Mouse (Mus musculus) heart, embryonic 13.5 days (tissue): ENCODE results near the gene Arl8b. TPM values are rescaled to one million over a fixed set of nuclear protein-coding genes. Genes with fewer than 3 reads are reported as not detected.

Experiments
- ATAC-seq: fragments of 200-750 bp; cut with Nextera tagmentation; 2 replicates; pipeline ENCODE4 v1.8.0; 2017; ENCODE audit warnings: moderate TSS enrichment; ENCODE audit not compliant: insufficient number of reproducible peaks, low FRiP score, low TSS enrichment; ENCODE audit errors: extremely low read depth
- H3K27ac ChIP-seq: fragments of 300-500 bp; sonication (generic); replicated peaks from 2 replicates; pipeline ENCODE4 v1.5.1; 2015; ENCODE audit warnings: moderate library complexity, mild to moderate bottlenecking, inconsistent platforms
- H3K27me3 ChIP-seq: fragments of 300-500 bp; sonication (generic); replicated peaks from 2 replicates; pipeline ENCODE4 v1.6.1; 2015; ENCODE audit warnings: mild to moderate bottlenecking, inconsistent platforms
- H3K36me3 ChIP-seq: fragments of 300-500 bp; sonication (generic); 2 replicates; pipeline ENCODE4 v1.6.1; 2015; ENCODE audit warnings: mild to moderate bottlenecking, inconsistent platforms
- H3K4me1 ChIP-seq: fragments of 300-500 bp; sonication (generic); 2 replicates; pipeline ENCODE4 v1.6.1; 2015; ENCODE audit warnings: inconsistent platforms
- H3K4me2 ChIP-seq: fragments of 300-500 bp; sonication (generic); 2 replicates; pipeline ENCODE4 v1.6.1; 2015; ENCODE audit warnings: inconsistent platforms, mild to moderate bottlenecking, moderate library complexity
- H3K4me3 ChIP-seq: fragments of 300-500 bp; sonication (generic); 2 replicates; pipeline ENCODE4 v1.5.1; 2015; ENCODE audit warnings: moderate library complexity, mild to moderate bottlenecking, inconsistent platforms
- H3K9ac ChIP-seq: fragments of 300-500 bp; sonication (generic); 2 replicates; pipeline ENCODE4 v1.6.1; 2015; ENCODE audit warnings: inconsistent platforms, mild to moderate bottlenecking, moderate library complexity
- H3K9me3 ChIP-seq: fragments of 300-500 bp; sonication (generic); 2 replicates; pipeline ENCODE4 v1.6.1; 2016; ENCODE audit warnings: inconsistent platforms
- WGBS: fragments of 180-500 bp; shearing (Covaris S2); methylation state at CpG from one replicate; pipeline ENCODE4 v1.1.7; 2015; ENCODE audit warnings: mixed read lengths; 5-methylcytosine and 5-hydroxymethylcytosine counted together
- polyA plus RNA-seq: library from polyadenylated mRNA; unstranded; fragments of >200 nt; fragmentation: Nextera tagmentation; extraction: Ambion mirVana; gene quantifications from 2 replicates; pipeline ENCODE4 v1.2.1, GENCODE M21; 2015

Gene Arl8b
- polyA plus RNA-seq, 1 experiment from 2014 or later = 57.8 TPM

DNA sequence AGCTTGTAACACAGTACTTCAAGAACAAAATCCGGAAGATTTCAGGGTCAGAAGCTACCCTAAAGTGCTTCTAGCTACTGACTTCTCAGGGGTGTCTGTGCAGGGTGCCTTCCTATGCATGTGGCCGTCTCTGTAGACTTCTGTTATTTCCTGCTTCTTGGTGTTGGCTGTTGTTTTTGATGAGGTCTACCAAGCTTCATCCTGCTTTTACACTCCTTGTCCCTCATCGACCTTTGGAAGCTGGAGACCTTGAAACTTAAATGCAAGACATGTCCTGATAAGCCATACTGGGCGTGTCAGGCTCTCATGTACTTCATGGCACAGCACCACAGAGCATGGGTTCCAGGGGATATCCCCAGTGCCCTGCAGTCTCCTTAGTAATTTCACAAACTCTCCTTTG is 55.1 kb downstream of the Arl8b start:
- Histone ChIP-seq H3K27me3 (no peaks in the 10 kb centered on the region), H3K4me2 (no peak overlapping the region), H3K4me1 (peaks cover 8% of the 10 kb centered on the region; the same call in 1 of the 2 replicates), H3K36me3 (peaks cover 47% of the 10 kb centered on the region), H3K27ac (no peak overlapping the region), H3K9ac (no peak overlapping the region), H3K9me3 (no peaks in the 10 kb centered on the region), H3K4me3 (no peak overlapping the region)
- ATAC-seq = no peak
- WGBS = 75% methylated on average over 4 of the region's 4 CpGs

DNA sequence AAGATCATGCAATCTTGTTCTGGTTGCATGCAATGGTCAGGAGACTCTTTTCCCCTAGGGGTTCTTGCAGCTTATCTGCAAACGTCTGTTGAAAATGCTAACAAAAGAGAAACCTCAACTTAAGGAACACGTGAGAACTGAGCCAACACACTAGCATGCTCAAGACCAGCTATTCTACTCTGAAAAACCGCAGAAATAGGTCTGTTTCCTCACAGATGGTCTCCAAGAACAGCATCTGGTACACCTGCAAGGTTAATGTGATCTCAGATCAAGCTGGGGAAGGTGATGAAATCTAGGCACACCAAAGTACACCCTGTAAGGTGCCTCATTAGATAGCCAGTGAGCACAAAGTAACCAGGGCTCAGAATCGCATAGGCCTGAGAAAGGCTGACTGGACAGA is 56.5 kb downstream of the Arl8b start:
- Histone ChIP-seq H3K9me3 (no peaks in the 10 kb centered on the region), H3K4me3 (no peak overlapping the region), H3K4me2 (no peak overlapping the region), H3K9ac (no peak overlapping the region), H3K27me3 (no peaks in the 10 kb centered on the region), H3K27ac (no peak overlapping the region), H3K4me1 (no peaks in the 10 kb centered on the region; the same call in 1 of the 2 replicates), H3K36me3 (peaks cover 62% of the 10 kb centered on the region)
- no peak for ATAC-seq
- WGBS = 82% methylated on average over 4 of the region's 4 CpGs

DNA sequence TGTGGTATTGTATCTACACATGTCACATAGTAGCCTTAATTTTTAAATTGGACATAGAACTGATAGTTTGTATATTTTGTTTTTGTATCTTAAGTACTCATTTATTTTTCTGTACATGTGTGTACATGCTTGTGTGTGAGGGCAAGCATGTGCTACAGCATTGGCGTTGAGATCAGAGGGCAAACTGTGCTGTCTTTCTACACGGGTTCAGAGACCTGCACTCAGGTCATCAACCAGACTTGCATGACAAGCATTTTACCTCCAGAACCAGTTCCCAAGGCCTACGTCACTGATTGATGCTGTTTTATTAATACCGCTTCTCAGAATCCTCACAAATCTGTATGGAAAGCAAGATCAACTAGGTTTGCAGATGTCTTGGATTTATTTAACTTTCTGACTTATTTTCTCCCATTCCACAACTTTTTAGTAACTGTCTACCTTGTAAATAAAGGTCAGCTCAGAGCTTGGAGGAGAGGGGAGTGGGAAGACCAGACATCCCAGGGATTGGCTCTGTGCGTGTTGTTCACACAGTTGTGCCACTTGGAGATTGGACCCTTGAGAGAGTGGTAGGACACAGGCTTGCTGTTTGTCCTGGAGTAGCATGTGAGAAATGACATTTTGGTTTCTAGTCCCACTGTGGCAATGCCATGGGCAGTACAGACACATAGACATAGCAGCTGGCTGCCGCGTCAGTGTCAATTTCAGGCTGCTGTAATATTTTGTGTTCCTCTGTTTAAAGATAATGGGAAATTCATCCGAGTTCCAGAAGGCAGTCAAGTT is 58.2 kb downstream of the Arl8b start:
- no peaks in the 10 kb centered on the region for H3K9me3 ChIP-seq
- no peak overlapping the region for H3K27ac ChIP-seq
- no peak overlapping the region for H3K4me2 ChIP-seq
- WGBS = 91% methylated on average over 8 of the region's 8 CpGs
- H3K4me3 ChIP-seq = no peak overlapping the region
- no peaks in the 10 kb centered on the region; the same call in 1 of the 2 replicates for H3K4me1 ChIP-seq
- no peak for ATAC-seq
- no peak overlapping the region for H3K9ac ChIP-seq
- no peaks in the 10 kb centered on the region for H3K27me3 ChIP-seq
- peaks cover 72% of the 10 kb centered on the region for H3K36me3 ChIP-seq

DNA sequence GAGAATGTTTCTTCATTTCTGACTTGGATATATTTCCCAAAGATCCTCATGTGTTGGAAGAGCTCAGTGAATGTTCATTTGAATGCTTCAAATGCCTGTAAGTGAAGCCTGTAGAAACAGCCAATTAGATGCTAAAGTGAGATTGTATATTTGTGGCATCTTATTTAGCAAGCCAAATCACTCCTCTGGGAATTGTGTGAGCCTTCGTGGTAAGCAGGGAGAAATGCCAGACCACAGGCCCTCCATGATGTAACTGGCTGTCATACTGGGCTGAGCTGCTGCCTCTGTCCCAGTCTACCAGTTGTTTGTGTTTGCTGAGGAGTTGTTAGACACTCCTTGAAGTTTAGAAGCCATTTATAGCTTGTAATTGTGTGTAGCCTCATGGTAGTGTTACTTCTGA is 60.8 kb downstream of the Arl8b start:
- ATAC-seq = no peak
- Histone ChIP-seq H3K4me1 (no peaks in the 10 kb centered on the region), H3K4me3 (no peak overlapping the region), H3K9me3 (no peaks in the 10 kb centered on the region), H3K27ac (no peak overlapping the region), H3K9ac (no peak overlapping the region), H3K4me2 (no peak overlapping the region), H3K36me3 (peaks cover 68% of the 10 kb centered on the region), H3K27me3 (no peaks in the 10 kb centered on the region)
- 76% methylated on average over 1 of the region's 1 CpGs for WGBS

DNA sequence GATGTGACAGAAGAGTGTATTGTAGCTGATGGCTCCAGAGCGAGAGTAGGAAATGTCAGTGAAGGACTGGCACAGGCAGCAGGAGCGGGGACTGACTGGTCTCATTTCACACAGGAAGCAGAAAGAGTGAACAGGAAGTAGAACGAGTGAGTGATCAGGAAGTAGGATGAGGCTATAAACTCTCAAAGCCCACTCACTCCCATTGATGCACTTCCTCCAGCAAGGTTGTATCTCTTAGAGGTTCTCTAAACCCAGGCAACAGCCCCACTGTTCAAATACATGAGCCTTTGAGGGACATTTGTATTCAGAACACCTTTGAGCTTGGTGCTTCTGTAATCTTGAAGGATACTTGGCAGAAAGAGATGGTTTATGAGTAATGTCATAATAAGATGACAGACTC is 61.2 kb downstream of the Arl8b start:
- H3K9me3 ChIP-seq = no peaks in the 10 kb centered on the region
- H3K9ac ChIP-seq = no peak overlapping the region
- H3K36me3 ChIP-seq = peaks cover 71% of the 10 kb centered on the region
- no peaks in the 10 kb centered on the region for H3K27me3 ChIP-seq
- H3K27ac ChIP-seq = no peak overlapping the region
- H3K4me1 ChIP-seq = no peaks in the 10 kb centered on the region
- no peak overlapping the region for H3K4me3 ChIP-seq
- no peak overlapping the region for H3K4me2 ChIP-seq
- 70% methylated on average over 3 of the region's 3 CpGs for WGBS
- no peak for ATAC-seq

DNA sequence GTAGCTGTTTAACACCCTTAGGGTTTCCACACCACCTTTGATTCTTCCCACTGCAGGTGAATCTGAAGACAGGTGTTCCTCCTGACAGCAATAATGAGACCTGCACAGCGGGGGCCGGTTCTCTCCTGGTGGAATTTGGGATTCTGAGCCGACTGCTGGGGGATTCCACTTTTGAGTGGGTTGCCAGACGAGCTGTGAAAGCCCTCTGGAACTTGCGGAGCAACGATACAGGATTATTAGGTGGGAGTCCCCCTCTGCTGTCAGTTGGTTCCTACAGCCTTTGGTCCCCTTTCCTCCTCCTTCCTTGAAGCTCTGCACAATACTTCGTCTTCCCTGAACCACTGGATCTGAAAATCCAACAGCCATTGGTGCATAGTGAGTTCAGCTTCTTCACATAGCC is 61.9 kb downstream of the Arl8b start:
- Histone ChIP-seq H3K27me3 (no peaks in the 10 kb centered on the region), H3K27ac (no peak overlapping the region), H3K4me3 (no peak overlapping the region), H3K9me3 (no peaks in the 10 kb centered on the region), H3K4me2 (no peak overlapping the region), H3K4me1 (no peaks in the 10 kb centered on the region), H3K36me3 (peaks cover 70% of the 10 kb centered on the region), H3K9ac (no peak overlapping the region)
- no peak for ATAC-seq
- 84% methylated on average over 7 of the region's 7 CpGs for WGBS

DNA sequence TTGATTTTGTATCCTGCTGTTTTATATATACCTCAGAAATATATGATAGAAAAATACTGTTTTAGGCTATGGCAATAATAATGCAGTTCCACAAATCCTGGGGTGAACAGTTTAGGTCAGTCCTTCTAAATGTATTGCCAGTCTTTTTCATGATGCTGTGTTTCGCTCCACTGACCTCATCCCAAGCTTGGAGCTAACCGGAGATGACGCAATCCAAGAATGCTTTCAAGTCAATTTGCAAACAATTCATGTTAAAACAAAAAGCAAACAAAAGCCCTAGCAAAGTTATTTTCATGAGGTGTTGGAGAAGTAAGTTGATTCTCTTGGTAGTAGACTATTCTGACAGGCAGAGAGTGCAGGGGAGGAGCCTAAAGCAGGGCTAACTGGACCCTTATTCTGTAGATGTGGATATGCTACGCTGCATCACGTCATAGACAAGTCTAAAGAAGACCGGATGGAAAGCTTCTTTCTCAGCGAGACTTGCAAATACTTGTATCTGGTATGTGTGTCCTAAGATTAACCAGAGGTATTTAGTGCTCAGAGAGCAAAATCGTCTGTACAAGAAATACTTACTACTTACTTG is 69.3 kb downstream of the Arl8b start:
- Histone ChIP-seq H3K4me1 (no peaks in the 10 kb centered on the region), H3K4me2 (no peak overlapping the region), H3K36me3 (peaks cover 78% of the 10 kb centered on the region), H3K27me3 (no peaks in the 10 kb centered on the region), H3K9ac (no peak overlapping the region), H3K9me3 (no peaks in the 10 kb centered on the region), H3K4me3 (no peak overlapping the region), H3K27ac (no peak overlapping the region)
- WGBS = 82% methylated on average over 8 of the region's 8 CpGs
- ATAC-seq = no peak

DNA sequence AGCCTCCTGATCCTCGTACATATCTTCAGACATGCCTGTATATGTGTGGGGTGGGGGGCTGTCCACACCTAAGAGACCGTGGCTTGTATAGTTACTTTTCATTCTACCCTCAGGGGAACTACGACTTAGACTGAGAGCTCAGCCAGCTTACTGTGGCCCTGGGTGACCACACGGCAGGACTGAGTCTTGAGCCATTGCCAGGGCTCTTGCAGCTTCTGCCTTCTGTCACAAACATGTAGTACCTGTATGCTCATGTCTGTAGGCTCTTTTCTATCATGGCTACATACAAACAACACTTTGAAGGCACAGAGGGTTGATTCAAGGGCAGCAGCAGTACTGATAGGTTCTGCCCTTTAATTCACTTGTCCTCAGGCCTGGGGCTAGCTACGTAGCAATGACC is 70.1 kb downstream of the Arl8b start:
- WGBS = 75% methylated on average over 5 of the region's 5 CpGs
- no peaks in the 10 kb centered on the region for H3K9me3 ChIP-seq
- H3K27ac ChIP-seq = no peak overlapping the region
- no peak overlapping the region for H3K9ac ChIP-seq
- H3K27me3 ChIP-seq = no peaks in the 10 kb centered on the region
- peaks cover 78% of the 10 kb centered on the region for H3K36me3 ChIP-seq
- no peak overlapping the region for H3K4me3 ChIP-seq
- no peaks in the 10 kb centered on the region for H3K4me1 ChIP-seq
- ATAC-seq = no peak
- H3K4me2 ChIP-seq = no peak overlapping the region

DNA sequence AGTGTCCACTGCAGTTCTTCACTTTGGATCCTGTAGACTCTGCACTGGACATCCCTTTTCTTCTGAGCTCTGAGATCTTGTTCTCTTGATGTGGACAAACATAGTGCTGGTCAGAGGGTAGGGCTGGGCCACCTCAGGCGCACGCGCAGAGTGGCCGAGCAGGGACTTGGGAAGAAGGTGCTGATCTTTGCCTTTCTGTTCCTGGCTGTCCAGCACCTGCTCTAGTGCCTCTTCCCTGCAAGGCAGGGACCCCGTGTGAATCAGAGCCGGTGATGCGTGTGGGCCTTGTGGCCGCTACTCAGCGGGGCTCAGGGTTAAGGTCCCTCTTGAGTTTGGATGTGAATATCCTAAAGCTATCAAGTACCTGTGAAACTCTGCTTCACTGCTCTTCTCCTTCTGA is 75.7 kb downstream of the Arl8b start:
- H3K4me1 ChIP-seq = no peaks in the 10 kb centered on the region
- H3K4me3 ChIP-seq = no peak overlapping the region
- whole genome bisulfite sequencing = 91% methylated on average over 9 of the region's 9 CpGs
- no peak overlapping the region for H3K9ac ChIP-seq
- peaks cover 49% of the 10 kb centered on the region for H3K36me3 ChIP-seq
- peaks cover 9% of the 10 kb centered on the region; the same call in 1 of the 2 replicates for H3K9me3 ChIP-seq
- no peak for ATAC-seq
- no peak overlapping the region for H3K27ac ChIP-seq
- H3K27me3 ChIP-seq = no peaks in the 10 kb centered on the region
- no peak overlapping the region for H3K4me2 ChIP-seq

DNA sequence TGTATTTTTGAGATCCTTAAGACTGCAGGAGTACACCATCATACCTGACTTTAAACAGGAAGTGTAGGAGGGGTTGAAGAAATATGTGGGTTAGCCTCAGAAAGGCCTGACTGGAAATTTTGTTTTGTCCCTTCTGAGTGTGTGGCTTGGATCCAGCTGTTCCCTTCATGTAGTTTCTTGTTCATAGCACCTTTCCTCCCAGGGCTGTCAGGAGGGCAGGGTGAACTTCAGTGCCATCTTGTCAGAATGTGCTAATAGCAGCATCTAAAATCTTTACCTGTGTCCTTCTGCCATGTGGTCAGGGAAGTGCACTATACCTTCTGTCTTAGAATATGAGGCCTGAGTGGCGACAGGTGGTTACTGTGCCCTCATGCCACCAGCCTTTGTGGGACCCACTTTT is 78.3 kb downstream of the Arl8b start:
- H3K4me3 ChIP-seq = no peak overlapping the region
- H3K9me3 ChIP-seq = peaks cover 9% of the 10 kb centered on the region; the same call in 1 of the 2 replicates
- H3K27ac ChIP-seq = no peak overlapping the region
- no peak overlapping the region for H3K9ac ChIP-seq
- no peak overlapping the region for H3K4me2 ChIP-seq
- H3K36me3 ChIP-seq = peaks cover 27% of the 10 kb centered on the region
- 86% methylated on average over 1 of the region's 1 CpGs for WGBS
- no peak for ATAC-seq
- no peaks in the 10 kb centered on the region for H3K4me1 ChIP-seq
- no peaks in the 10 kb centered on the region for H3K27me3 ChIP-seq

DNA sequence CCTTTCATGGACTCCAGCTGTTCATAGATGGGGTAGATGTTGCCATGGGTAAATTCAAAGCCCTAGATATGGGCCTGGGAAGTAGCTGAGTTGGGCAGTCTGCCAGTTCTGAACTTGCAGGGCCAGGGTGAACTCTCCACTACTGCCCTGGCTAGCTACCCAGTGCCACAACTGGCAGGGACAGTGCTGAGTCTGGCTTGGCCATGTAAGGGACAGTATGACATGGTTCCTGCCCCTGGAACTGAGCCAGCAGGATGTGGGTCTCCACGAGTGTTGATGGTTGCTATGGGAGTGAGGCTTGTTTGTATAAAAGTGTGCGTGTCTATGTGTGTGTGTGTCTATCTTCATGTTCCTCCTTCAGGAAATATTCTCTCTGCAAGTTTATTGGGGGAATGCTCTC is 79.6 kb downstream of the Arl8b start:
- Histone ChIP-seq H3K9ac (no peak overlapping the region), H3K27me3 (no peaks in the 10 kb centered on the region), H3K36me3 (peaks cover 20% of the 10 kb centered on the region), H3K27ac (no peak overlapping the region), H3K9me3 (peaks cover 9% of the 10 kb centered on the region; the same call in 1 of the 2 replicates), H3K4me1 (no peaks in the 10 kb centered on the region), H3K4me2 (no peak overlapping the region), H3K4me3 (no peak overlapping the region)
- WGBS = 60% methylated on average over 2 of the region's 2 CpGs
- no peak for ATAC-seq

DNA sequence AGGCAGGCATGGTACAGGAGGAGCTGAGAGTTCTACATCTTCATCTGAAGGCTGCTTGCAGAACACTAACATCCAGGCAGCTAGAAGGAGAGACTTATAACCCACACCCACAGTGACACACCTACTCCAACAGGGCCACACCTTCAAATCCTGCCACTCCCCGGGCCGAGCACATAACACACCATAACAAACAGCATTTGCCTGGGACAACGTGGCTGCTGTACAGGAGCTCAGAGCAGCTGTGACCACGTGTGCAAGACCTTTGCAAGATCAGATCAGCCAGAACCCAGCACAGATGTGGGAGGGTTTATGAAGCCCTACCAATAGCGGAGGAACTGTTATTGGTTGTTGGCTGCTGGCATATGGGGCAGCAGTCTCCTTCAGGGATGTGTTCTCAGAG is 83.4 kb downstream of the Arl8b start:
- Histone ChIP-seq H3K36me3 (peaks cover 4% of the 10 kb centered on the region; the same call in 1 of the 2 replicates), H3K27me3 (no peaks in the 10 kb centered on the region), H3K9me3 (peaks cover 9% of the 10 kb centered on the region; the same call in 1 of the 2 replicates), H3K4me1 (no peaks in the 10 kb centered on the region), H3K4me2 (no peak overlapping the region), H3K4me3 (no peak overlapping the region), H3K9ac (no peak overlapping the region), H3K27ac (no peak overlapping the region)
- WGBS = 75% methylated on average over 5 of the region's 5 CpGs
- no peak for ATAC-seq
